Mouse (Mus musculus) forebrain, embryonic 10.5 days (tissue): ENCODE results near the gene Tpst2. TPM values are rescaled to one million over a fixed set of nuclear protein-coding genes. Genes with fewer than 3 reads are reported as not detected.

Source experiments
- DNase-seq: peaks from one replicate; pipeline ENCODE4 v3.0.0-alpha.2; 2017; ENCODE audit warnings: low spot score; ENCODE audit errors: extremely low spot score
- H3K27ac ChIP-seq: fragments of 300-500 bp; sonication (generic); 2 replicates; pipeline ENCODE4 v1.5.1; 2016; ENCODE audit warnings: mild to moderate bottlenecking
- H3K27me3 ChIP-seq: fragments of 300-500 bp; sonication (generic); 2 replicates; pipeline ENCODE4 v1.6.1; 2016; ENCODE audit warnings: mild to moderate bottlenecking; ENCODE audit not compliant: poor library complexity, severe bottlenecking
- H3K36me3 ChIP-seq: fragments of 300-500 bp; sonication (generic); replicated peaks from 2 replicates; pipeline ENCODE4 v1.6.1; 2016; ENCODE audit warnings: mild to moderate bottlenecking, moderate library complexity
- H3K4me1 ChIP-seq: fragments of 300-500 bp; sonication (generic); 2 replicates; pipeline ENCODE4 v1.6.1; 2016
- H3K4me3 ChIP-seq: fragments of 300-500 bp; sonication (generic); 2 replicates; pipeline ENCODE4 v1.5.1; 2016; ENCODE audit warnings: mild to moderate bottlenecking, moderate library complexity
- H3K9me3 ChIP-seq: fragments of 300-500 bp; sonication (generic); 2 replicates; pipeline ENCODE4 v1.6.1; 2016; ENCODE audit warnings: mild to moderate bottlenecking, moderate library complexity
- WGBS: fragments of 180-500 bp; shearing (Covaris S2); methylation state at CpG from one replicate; pipeline ENCODE4 v1.1.7; 2016; 5-methylcytosine and 5-hydroxymethylcytosine counted together
- polyA plus RNA-seq: library from polyadenylated mRNA; unstranded; fragments of >200 nt; fragmentation: Nextera tagmentation; extraction: Ambion mirVana; gene quantifications from 2 replicates; pipeline ENCODE4 v1.2.1, GENCODE M21; 2016

Tpst2 gene
- polyA plus RNA-seq, 1 experiment from 2014 or later: 36.7 TPM

- Histone ChIP-seq H3K4me3 (peak overlapping the region; percentile 86; the same call in 1 of the 2 replicates), H3K4me1 (peaks cover 87% of the 10 kb centered on the region), H3K27ac (no peak overlapping the region), H3K27me3 (peaks cover 13% of the 10 kb centered on the region), H3K36me3 (no peaks in the 10 kb centered on the region), H3K9me3 (no peaks in the 10 kb centered on the region)
- 95% methylated on average over 11 of the region's 11 CpGs for WGBS
- no peak for DNase-seq
These were observed 1.5 kb downstream of the Tpst2 start for GRCm38 (mm10) chr5:112277906-112278470.

DNA sequence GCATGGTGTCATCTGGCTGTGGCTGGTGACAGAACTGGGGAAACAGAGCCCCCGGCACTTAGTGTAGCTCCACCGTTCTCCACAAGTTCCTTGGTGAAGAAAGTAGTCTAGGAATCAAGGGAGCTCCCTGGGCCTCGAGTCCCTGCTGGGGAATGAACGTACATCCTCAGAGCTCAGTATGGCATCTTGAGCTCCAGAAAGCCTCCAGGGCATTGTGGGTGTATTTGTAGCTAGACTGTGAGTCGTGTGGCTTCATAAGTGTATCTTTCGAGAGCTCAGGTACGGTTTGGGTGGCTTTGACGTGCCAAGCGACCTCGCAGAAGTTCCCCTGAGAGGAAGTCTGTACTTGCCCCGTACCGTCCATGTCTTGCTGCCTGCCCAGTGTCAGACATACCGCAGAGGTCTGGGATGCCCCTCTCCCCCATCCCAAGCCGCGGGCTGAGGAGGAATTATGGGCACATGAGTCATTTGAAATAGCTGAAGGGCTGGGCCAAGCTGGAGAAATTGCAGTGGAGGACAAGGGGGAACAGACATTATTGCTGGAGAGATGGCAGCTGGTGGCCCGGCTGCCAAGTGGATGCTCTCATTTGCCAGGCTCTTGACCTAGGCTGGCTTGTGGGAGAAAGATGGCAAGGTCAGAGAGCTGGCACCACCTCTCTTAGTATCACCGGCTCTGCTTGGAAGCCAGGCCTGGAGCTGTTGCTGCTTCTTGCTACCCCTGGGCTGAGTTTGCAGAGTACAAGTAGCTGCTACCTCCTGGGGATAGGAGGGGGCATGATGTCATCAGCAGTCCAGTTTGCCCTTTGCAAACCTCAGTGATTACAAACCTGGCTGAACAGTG lies 2.9 kb downstream of the Tpst2 start:
- no peaks in the 10 kb centered on the region for H3K9me3 ChIP-seq
- H3K4me3 ChIP-seq: no peak overlapping the region
- peaks cover 89% of the 10 kb centered on the region for H3K4me1 ChIP-seq
- H3K27ac ChIP-seq: peak overlapping the region; percentile 53; the same call in 1 of the 2 replicates
- H3K36me3 ChIP-seq: no peaks in the 10 kb centered on the region
- WGBS: 93% methylated on average over 17 of the region's 17 CpGs
- H3K27me3 ChIP-seq: peaks cover 11% of the 10 kb centered on the region
- no peak for DNase-seq

- Histone ChIP-seq H3K27me3 (peaks cover 4% of the 10 kb centered on the region), H3K27ac (peak overlapping the region; percentile 53; the same call in 1 of the 2 replicates), H3K9me3 (no peaks in the 10 kb centered on the region), H3K36me3 (no peaks in the 10 kb centered on the region), H3K4me3 (no peak overlapping the region), H3K4me1 (peaks cover 87% of the 10 kb centered on the region)
- no peak for DNase-seq
- 87% methylated on average over 7 of the region's 7 CpGs for WGBS
These were observed 3.7 kb downstream of the Tpst2 start for GRCm38 (mm10) chr5:112280151-112280550.

- DNase-seq: no peak
- Histone ChIP-seq H3K4me1 (peaks cover 82% of the 10 kb centered on the region), H3K4me3 (no peak overlapping the region), H3K27me3 (no peaks in the 10 kb centered on the region), H3K36me3 (peaks cover 4% of the 10 kb centered on the region; the same call in 1 of the 2 replicates), H3K27ac (peak overlapping the region; percentile 51), H3K9me3 (no peaks in the 10 kb centered on the region)
- WGBS: 56% methylated on average over 15 of the region's 15 CpGs
These were observed 4.6 kb downstream of the Tpst2 start for GRCm38 (mm10) chr5:112280863-112281660.

- Histone ChIP-seq H3K4me1 (peaks cover 84% of the 10 kb centered on the region), H3K9me3 (no peaks in the 10 kb centered on the region), H3K36me3 (peaks cover 4% of the 10 kb centered on the region; the same call in 1 of the 2 replicates), H3K27ac (peak overlapping the region; percentile 51), H3K4me3 (no peak overlapping the region), H3K27me3 (no peaks in the 10 kb centered on the region)
- 91% methylated on average over 4 of the region's 4 CpGs for WGBS
- no peak for DNase-seq
These were observed 5.2 kb downstream of the Tpst2 start for GRCm38 (mm10) chr5:112281676-112282075.

DNA sequence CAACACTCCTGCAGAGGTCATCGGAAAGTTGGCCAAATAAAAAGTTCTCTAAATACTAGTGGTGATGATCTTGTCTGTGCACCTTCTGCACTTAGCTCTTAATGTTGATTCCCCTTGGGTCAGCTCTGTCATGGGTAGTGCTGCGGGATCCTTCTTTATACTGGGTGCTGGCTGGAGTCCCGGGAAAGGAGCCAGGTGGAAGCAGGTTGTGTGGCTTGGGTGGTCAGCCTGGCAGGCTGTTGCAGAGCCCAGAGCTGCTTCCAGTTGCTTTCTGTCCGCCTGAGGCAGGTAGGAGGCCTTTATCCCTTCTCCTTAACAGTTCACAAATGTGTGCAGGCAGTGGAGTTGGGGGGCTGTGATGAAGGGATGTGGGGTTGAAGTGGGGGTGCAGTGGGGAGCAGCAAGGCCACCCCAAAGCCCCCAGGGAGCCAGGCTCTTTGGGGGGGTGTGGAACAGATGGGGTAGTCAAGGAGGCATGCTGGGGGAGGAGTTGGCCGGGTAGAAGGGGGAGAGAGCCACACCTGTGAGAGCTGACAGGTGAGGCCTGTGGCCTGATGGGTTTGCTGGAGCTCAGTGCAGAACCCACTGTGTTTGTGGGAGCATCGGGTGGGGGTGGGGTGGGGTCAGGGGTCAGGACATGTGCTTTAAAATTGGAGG lies 5.8 kb downstream of the Tpst2 start:
- no peaks in the 10 kb centered on the region for H3K9me3 ChIP-seq
- no peaks in the 10 kb centered on the region for H3K27me3 ChIP-seq
- H3K4me3 ChIP-seq: no peak overlapping the region
- H3K27ac ChIP-seq: peak overlapping the region; percentile 42
- no peak for DNase-seq
- H3K36me3 ChIP-seq: peaks cover 4% of the 10 kb centered on the region; the same call in 1 of the 2 replicates
- H3K4me1 ChIP-seq: peaks cover 79% of the 10 kb centered on the region
- WGBS: 78% methylated on average over 6 of the region's 6 CpGs

DNA sequence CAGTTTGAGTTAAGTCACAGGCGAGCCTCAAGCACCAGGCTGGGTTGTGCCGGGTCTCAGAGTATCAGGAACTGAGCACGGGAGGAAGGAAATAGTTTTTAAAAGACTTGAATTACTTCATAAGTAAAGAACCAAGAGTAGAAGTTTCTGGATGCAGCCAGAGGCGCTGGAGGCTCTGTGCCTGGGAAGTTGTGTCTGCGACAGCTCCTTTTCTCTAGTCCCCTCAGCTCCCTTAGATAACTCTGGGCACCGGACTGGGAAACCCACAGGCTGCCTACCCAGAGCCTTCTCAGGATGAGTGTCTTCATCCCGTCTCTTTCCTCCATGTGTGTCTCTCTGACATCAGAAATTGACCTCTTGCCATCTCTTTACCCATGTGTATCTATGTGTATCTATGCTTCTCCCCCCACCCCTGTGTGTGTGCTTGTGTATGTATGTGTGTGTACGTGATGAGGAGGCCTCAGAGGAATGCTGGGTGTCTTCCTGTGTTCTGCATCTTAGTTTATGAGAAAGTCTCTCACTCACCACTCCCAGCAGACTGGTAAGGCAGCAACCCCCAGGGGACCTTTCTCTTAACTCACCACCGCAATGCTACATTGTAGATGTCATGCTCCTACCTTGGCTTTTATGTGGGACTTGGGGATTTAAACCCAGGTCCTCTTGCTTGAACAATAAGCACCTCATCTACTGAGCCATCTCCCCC lies 6.4 kb downstream of the Tpst2 start:
- no peak overlapping the region for H3K4me3 ChIP-seq
- 76% methylated on average over 9 of the region's 9 CpGs for WGBS
- H3K27ac ChIP-seq: peak overlapping the region; percentile 42
- H3K9me3 ChIP-seq: no peaks in the 10 kb centered on the region
- peaks cover 78% of the 10 kb centered on the region for H3K4me1 ChIP-seq
- DNase-seq: no peak
- peaks cover 4% of the 10 kb centered on the region; the same call in 1 of the 2 replicates for H3K36me3 ChIP-seq
- H3K27me3 ChIP-seq: no peaks in the 10 kb centered on the region

- no peaks in the 10 kb centered on the region for H3K9me3 ChIP-seq
- no peak overlapping the region for H3K4me3 ChIP-seq
- no peak for DNase-seq
- H3K36me3 ChIP-seq: peaks cover 4% of the 10 kb centered on the region; the same call in 1 of the 2 replicates
- whole genome bisulfite sequencing: 73% methylated on average over 10 of the region's 10 CpGs
- H3K27me3 ChIP-seq: no peaks in the 10 kb centered on the region
- peaks cover 78% of the 10 kb centered on the region for H3K4me1 ChIP-seq
- peak overlapping the region; percentile 64 for H3K27ac ChIP-seq
These were observed 7.2 kb downstream of the Tpst2 start for GRCm38 (mm10) chr5:112283543-112284202.

- 83% methylated on average over 7 of the region's 7 CpGs for WGBS
- Histone ChIP-seq H3K36me3 (peaks cover 4% of the 10 kb centered on the region; the same call in 1 of the 2 replicates), H3K27ac (peak overlapping the region; percentile 64), H3K27me3 (no peaks in the 10 kb centered on the region), H3K4me1 (peaks cover 76% of the 10 kb centered on the region), H3K9me3 (no peaks in the 10 kb centered on the region), H3K4me3 (no peak overlapping the region)
- no peak for DNase-seq
These were observed 7.7 kb downstream of the Tpst2 start for GRCm38 (mm10) chr5:112284203-112284582.

DNA sequence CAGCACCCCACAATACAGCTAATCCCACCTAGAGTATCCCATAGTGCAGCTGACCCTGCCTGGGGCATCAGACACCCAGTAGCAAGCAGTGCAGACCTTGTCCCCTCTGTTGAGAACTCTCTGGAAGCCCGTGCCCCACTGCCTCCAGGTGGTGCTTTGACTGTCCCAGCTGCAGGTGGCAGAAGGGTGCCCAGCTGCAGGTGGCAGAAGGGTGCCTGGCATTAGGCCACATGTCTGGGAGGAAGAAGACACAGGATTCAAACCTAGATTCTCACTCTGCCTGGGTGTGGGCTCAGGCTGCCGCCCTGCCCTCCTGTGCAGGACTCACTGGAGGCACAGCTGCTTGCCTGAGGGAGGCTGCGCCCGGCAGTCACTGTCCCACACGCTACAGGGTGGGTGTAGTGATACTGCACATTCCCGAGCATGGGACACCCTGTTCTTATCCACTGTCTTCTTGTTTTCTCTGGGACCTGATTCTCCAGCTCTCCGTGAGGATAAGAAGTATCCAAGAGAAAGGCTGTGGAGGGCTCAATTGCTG lies 9.1 kb downstream of the Tpst2 start:
- WGBS: 92% methylated on average over 7 of the region's 7 CpGs
- peaks cover 64% of the 10 kb centered on the region for H3K4me1 ChIP-seq

DNA sequence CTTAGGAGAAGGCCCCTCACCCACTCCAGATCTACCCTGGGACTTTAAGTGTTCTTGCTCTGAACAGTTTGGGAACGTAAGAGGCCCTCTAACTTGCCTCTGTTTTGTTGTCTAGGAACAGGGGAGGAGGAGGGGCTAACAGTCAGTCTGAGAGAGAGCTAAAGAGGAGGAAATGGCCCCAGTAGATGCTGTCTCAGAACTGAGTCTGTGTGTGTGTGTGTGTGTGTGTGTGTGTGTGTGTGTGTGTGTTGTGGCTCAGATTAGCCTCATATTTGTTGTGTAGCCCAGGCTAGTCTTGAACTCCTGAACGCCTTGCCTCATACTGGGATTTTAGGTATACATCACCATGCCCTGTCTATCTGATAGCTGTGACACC lies 10.1 kb downstream of the Tpst2 start:
- WGBS: 90% methylated on average over 2 of the region's 2 CpGs
- Histone ChIP-seq H3K27ac (no peak overlapping the region), H3K4me3 (no peak overlapping the region), H3K4me1 (peaks cover 55% of the 10 kb centered on the region), H3K36me3 (peaks cover 4% of the 10 kb centered on the region; the same call in 1 of the 2 replicates), H3K9me3 (no peaks in the 10 kb centered on the region), H3K27me3 (no peaks in the 10 kb centered on the region)
- DNase-seq: no peak

More for the DNA sequence above, 9.1 kb downstream of the Tpst2 start:
- Histone ChIP-seq H3K27ac (0 out of 2 replicates have a peak overlapping the region, but pooled peaks have one; percentile 30), H3K27me3 (no peaks in the 10 kb centered on the region), H3K9me3 (no peaks in the 10 kb centered on the region), H3K36me3 (peaks cover 4% of the 10 kb centered on the region; the same call in 1 of the 2 replicates), H3K4me3 (no peak overlapping the region)
- no peak for DNase-seq
